8 mouse cellular contexts compared by ENCODE assay signal in the genomic region with DNA sequence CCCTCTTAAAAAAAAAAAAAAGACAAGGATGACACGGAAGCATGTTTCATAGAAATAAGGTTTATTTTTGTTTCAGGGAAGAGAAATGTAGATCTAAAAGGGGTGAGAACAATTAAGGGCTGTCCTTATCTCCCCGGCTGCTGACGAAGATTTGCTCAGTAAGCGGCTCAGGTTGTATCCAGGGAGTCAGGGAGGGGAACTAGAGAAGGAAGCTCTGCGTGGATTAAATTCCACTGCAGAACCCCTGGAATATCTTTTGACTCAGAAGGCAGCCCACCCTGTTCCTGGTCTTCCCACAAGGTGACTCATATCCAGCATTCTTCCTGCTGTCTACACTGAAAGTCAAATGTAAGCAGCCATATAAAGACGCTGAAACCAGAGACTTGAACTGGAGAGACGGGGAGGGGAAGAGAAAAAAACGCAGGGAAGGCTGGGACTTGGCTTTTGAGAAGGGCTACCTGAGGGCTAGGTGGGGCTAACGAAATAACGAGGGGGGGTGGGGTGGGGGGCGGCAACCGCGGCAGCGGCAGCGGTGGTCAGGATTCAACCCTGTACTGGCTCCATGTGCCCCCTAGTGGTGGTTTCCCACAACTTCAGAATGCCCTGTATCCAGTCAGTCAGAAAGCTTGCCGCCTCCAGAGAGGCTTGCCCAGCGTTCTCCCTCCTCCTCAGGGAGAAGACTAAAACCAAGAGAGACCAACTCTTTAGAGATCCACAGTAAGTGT. TPM values are rescaled to one million over a fixed set of nuclear protein-coding genes. Genes with fewer than 3 reads are reported as not detected.
DNase-seq lines count a peak whose midpoint lies in the region; ATAC-seq and TF ChIP-seq lines count a peak whose summit lies in the region.

No protein-coding gene starts in this region.

- H3K9ac ChIP-seq in limb, embryonic 14.5 days (ENCODE audit: low read depth, low read length, severe bottlenecking): no peak overlapping the region
- H3K9ac ChIP-seq in midbrain, embryonic 14.5 days (replicated peaks; ENCODE audit: low read length): no peak overlapping the region

- TF ChIP-seq POLR2A in limb, embryonic 14.5 days (IDR thresholded peaks at IDR 0.05; ENCODE audit: borderline replicate concordance, extremely low read depth, insufficient read depth, insufficient read length): no peak

- peak; percentile 23 for DNase-seq in urinary bladder, adult 2 months (ENCODE audit: low spot score)
- no peak for DNase-seq in urinary bladder, postnatal 10 days (ENCODE audit: low spot score)
- DNase-seq in embryo, embryonic 10 days (ENCODE audit: low spot score): peak; percentile 84
- peak; percentile 58 for DNase-seq in gastrocnemius, postnatal 14 days
- peak; percentile 83 for DNase-seq in kidney, adult 18-20 months
- peak; percentile 67 for DNase-seq in limb, embryonic 14.5 days (ENCODE audit: low spot score)
- DNase-seq in midbrain, embryonic 14.5 days: peak; percentile 88
- DNase-seq in spleen, postnatal 36 days (ENCODE audit: low spot score in 2 of 2): peak; percentile 40 to 51

- H3K36me3 ChIP-seq in limb, embryonic 14.5 days (ENCODE audit: control insufficient read depth, insufficient read depth, low read length): no peaks in the 10 kb centered on the region
- peaks cover 62% of the 10 kb centered on the region for H3K36me3 ChIP-seq in midbrain, embryonic 14.5 days (ENCODE audit: control insufficient read depth, insufficient read depth, low read length)

- no peak for ATAC-seq in limb, embryonic 14.5 days (ENCODE audit: low FRiP score, low read depth)
- ATAC-seq in midbrain, embryonic 14.5 days (ENCODE audit: low FRiP score, low TSS enrichment): peak; percentile 60; the same call in 1 of the 2 replicates

- H3K4me2 ChIP-seq in limb, embryonic 14.5 days (replicated peaks; ENCODE audit: low read depth, low read length, severe bottlenecking): peak overlapping the region; percentile 41
- H3K4me2 ChIP-seq in midbrain, embryonic 14.5 days (ENCODE audit: low read length): peak overlapping the region; percentile 36

- no peak overlapping the region for H3K27ac ChIP-seq in limb, embryonic 14.5 days (replicated peaks; ENCODE audit: low read depth, low read length)
- H3K27ac ChIP-seq in midbrain, embryonic 14.5 days (replicated peaks; ENCODE audit: low read depth, low read length): 0 out of 2 replicates have a peak overlapping the region, but pooled peaks have one; percentile 37

- intact Hi-C loops in gastrocnemius, postnatal 14 days (cut with DNase I; ENCODE audit: low total_unique reads): no loop called here

- H3K4me3 ChIP-seq in limb, embryonic 14.5 days (replicated peaks; ENCODE audit: low read length): no peak overlapping the region
- no peak overlapping the region for H3K4me3 ChIP-seq in midbrain, embryonic 14.5 days (replicated peaks; ENCODE audit: low read depth, low read length)

- H3K27me3 ChIP-seq in limb, embryonic 14.5 days (ENCODE audit: control insufficient read depth, insufficient read depth, low read length): no peaks in the 10 kb centered on the region
- H3K27me3 ChIP-seq in midbrain, embryonic 14.5 days (ENCODE audit: control insufficient read depth, insufficient read depth, low read length): no peaks in the 10 kb centered on the region

- H3K4me1 ChIP-seq in limb, embryonic 14.5 days (ENCODE audit: control insufficient read depth, insufficient read depth, low read length): no peaks in the 10 kb centered on the region
- H3K4me1 ChIP-seq in midbrain, embryonic 14.5 days (ENCODE audit: control insufficient read depth, insufficient read depth, low read length): peaks cover 2% of the 10 kb centered on the region

- H3K9me3 ChIP-seq in limb, embryonic 14.5 days (ENCODE audit: control insufficient read depth, low read length): peaks cover 11% of the 10 kb centered on the region
- peaks cover 9% of the 10 kb centered on the region for H3K9me3 ChIP-seq in midbrain, embryonic 14.5 days (ENCODE audit: control insufficient read depth, low read length)

- 23% methylated on average over 12 of the region's 17 CpGs for WGBS in limb, embryonic 14.5 days
- WGBS in midbrain, embryonic 14.5 days: 19% methylated on average over 16 of the region's 17 CpGs

RNA-seq across cellular contexts. Expression of a gene that starts 1.1 kb away (rescaled TPM):
- polyA plus RNA-seq in urinary bladder, adult 2 months (2012; rRNA removed): 28.7 and 32.1 TPM in 2 replicates
- total RNA-seq in gastrocnemius, postnatal 14 days (2021): 10 to 100 TPM; 36.2 to 36.3 TPM
- polyA plus RNA-seq in limb, embryonic 14.5 days (2012; rRNA removed): 37.1 and 49.2 TPM in 2 replicates
- polyA plus RNA-seq in limb, embryonic 14.5 days (2014; fragmentation: Nextera tagmentation; extraction: Ambion mirVana): 42.2 and 42.7 TPM in 2 replicates
- polyA plus RNA-seq in midbrain, embryonic 14.5 days (2014; fragmentation: Nextera tagmentation; extraction: Ambion mirVana): 42.0 and 48.2 TPM in 2 replicates

RNA-seq across cellular contexts. Expression of a gene that starts 11.0 kb away (rescaled TPM):
- 3.6 and 3.7 TPM in 2 replicates for polyA plus RNA-seq in urinary bladder, adult 2 months (2012; rRNA removed)
- total RNA-seq in gastrocnemius, postnatal 14 days (2021): under 1 TPM in 1 of 2 experiments, not detected in 1; 0.16 TPM
- polyA plus RNA-seq in limb, embryonic 14.5 days (2012; rRNA removed): 10.4 and 12.5 TPM in 2 replicates
- 3.4 and 3.7 TPM in 2 replicates for polyA plus RNA-seq in limb, embryonic 14.5 days (2014; fragmentation: Nextera tagmentation; extraction: Ambion mirVana)
- polyA plus RNA-seq in midbrain, embryonic 14.5 days (2014; fragmentation: Nextera tagmentation; extraction: Ambion mirVana): 2,028 and 2,035 TPM in 2 replicates

RNA-seq across cellular contexts. Expression of a gene that starts 15.3 kb away (rescaled TPM):
- not detected in 2 replicates for polyA plus RNA-seq in urinary bladder, adult 2 months (2012; rRNA removed)
- not detected for total RNA-seq in gastrocnemius, postnatal 14 days (2021)
- polyA plus RNA-seq in limb, embryonic 14.5 days (2012; rRNA removed): 0.05 and 0.12 TPM in 2 replicates
- 0.06 and 0.17 TPM in 2 replicates for polyA plus RNA-seq in limb, embryonic 14.5 days (2014; fragmentation: Nextera tagmentation; extraction: Ambion mirVana)
- 0.24 and 0.28 TPM in 2 replicates for polyA plus RNA-seq in midbrain, embryonic 14.5 days (2014; fragmentation: Nextera tagmentation; extraction: Ambion mirVana)

RNA-seq across cellular contexts. Expression of a gene that starts 48.7 kb away (rescaled TPM):
- polyA plus RNA-seq in urinary bladder, adult 2 months (2012; rRNA removed): 193 TPM in 2 replicates
- total RNA-seq in gastrocnemius, postnatal 14 days (2021): 100 to 1,000 TPM; 140 to 162 TPM
- 193 and 207 TPM in 2 replicates for polyA plus RNA-seq in limb, embryonic 14.5 days (2012; rRNA removed)
- polyA plus RNA-seq in limb, embryonic 14.5 days (2014; fragmentation: Nextera tagmentation; extraction: Ambion mirVana): 153 and 155 TPM in 2 replicates
- polyA plus RNA-seq in midbrain, embryonic 14.5 days (2014; fragmentation: Nextera tagmentation; extraction: Ambion mirVana): 254 and 294 TPM in 2 replicates

RNA-seq across cellular contexts. Expression of a gene that starts 55.5 kb away (rescaled TPM):
- 22.3 and 23.5 TPM in 2 replicates for polyA plus RNA-seq in urinary bladder, adult 2 months (2012; rRNA removed)
- 10 to 100 TPM; 35.4 to 36.3 TPM for total RNA-seq in gastrocnemius, postnatal 14 days (2021)
- polyA plus RNA-seq in limb, embryonic 14.5 days (2012; rRNA removed): 29.5 and 31.1 TPM in 2 replicates
- polyA plus RNA-seq in limb, embryonic 14.5 days (2014; fragmentation: Nextera tagmentation; extraction: Ambion mirVana): 30.8 and 37.6 TPM in 2 replicates
- 33.6 and 37.0 TPM in 2 replicates for polyA plus RNA-seq in midbrain, embryonic 14.5 days (2014; fragmentation: Nextera tagmentation; extraction: Ambion mirVana)

Comparison
In these comparisons a context has a peak if more than half of its experiments do, and no peak if none do; other contexts are left out.
1. RNA of a gene that starts 11.0 kb away (polyA plus RNA-seq): 2,028 to 2,035 TPM in midbrain, embryonic 14.5 days; 3.4 to 12.5 TPM in limb, embryonic 14.5 days and 3.6 to 3.7 TPM in urinary bladder, adult 2 months; every median in the first group is over 100 times any median in the second.